Mouse (Mus musculus) ES-Bruce4 (cell line): ENCODE results near the gene Pirt.

Experiments
- CTCF ChIP-seq: IDR thresholded peaks from one replicate; pipeline ENCODE4 v1.8.1; 2011; ENCODE audit warnings: low read depth, low read length
- EP300 ChIP-seq: IDR thresholded peaks from 2 replicates; pipeline ENCODE4 v1.6.1; 2011; ENCODE audit warnings: low read depth, low read length; ENCODE audit not compliant: insufficient read depth

- TF ChIP-seq EP300 (peak; percentile 90), CTCF (no peak)
Observed at GRCm38 (mm10) chr11:66920012-66920411, 8.2 kb downstream of the Pirt start.
